Mouse (Mus musculus): ENCODE measurements at regions not wholly inside any gene's neighbourhood (a gene's known extent, or its start where the extent isn't known, plus 50 kb on each side); places are given as distances from the start of the nearest gene placed in this dataset.

- no peaks in the 10 kb centered on the region for H3K36me3 ChIP-seq (ENCODE audit: control insufficient read depth, insufficient read depth)
- no peaks in the 10 kb centered on the region for H3K9me3 ChIP-seq (ENCODE audit: control insufficient read depth)
- peaks cover 4% of the 10 kb centered on the region; the same call in 1 of the 2 replicates for H3K27me3 ChIP-seq (replicated peaks; ENCODE audit: control insufficient read depth, insufficient read depth, low read length)
- no peak for ATAC-seq
- H3K9ac ChIP-seq (ENCODE audit: low read depth, low read length): no peak overlapping the region
- 67% methylated on average over 4 of the region's 4 CpGs for WGBS
- H3K4me1 ChIP-seq (replicated peaks; ENCODE audit: control insufficient read depth, insufficient read depth, low read length): no peaks in the 10 kb centered on the region
- no peak for TF ChIP-seq CTCF (IDR thresholded peaks at IDR 0.05; ENCODE audit: low read depth)
- no peak overlapping the region for H3K27ac ChIP-seq (ENCODE audit: low read depth, low read length)
- no peak overlapping the region for H3K4me3 ChIP-seq (ENCODE audit: low read depth, low read length)
- H3K4me2 ChIP-seq (replicated peaks; ENCODE audit: low read depth): no peak overlapping the region
Measured at GRCm38 (mm10) chr12:77786678-77787077, 407.4 kb upstream of the Gm6657 start.

GRCm38 (mm10) chr12:77788273-77788672 lies 405.8 kb upstream of the Gm6657 start:
- H3K27ac ChIP-seq (ENCODE audit: low read depth, low read length): no peak overlapping the region
- ATAC-seq: no peak
- no peaks in the 10 kb centered on the region for H3K4me1 ChIP-seq (replicated peaks; ENCODE audit: control insufficient read depth, insufficient read depth, low read length)
- no peaks in the 10 kb centered on the region for H3K36me3 ChIP-seq (ENCODE audit: control insufficient read depth, insufficient read depth)
- no peak overlapping the region for H3K4me3 ChIP-seq (ENCODE audit: low read depth, low read length)
- H3K27me3 ChIP-seq (replicated peaks; ENCODE audit: control insufficient read depth, insufficient read depth, low read length): peaks cover 4% of the 10 kb centered on the region; the same call in 1 of the 2 replicates
- 84% methylated on average over 2 of the region's 2 CpGs for WGBS
- no peak for TF ChIP-seq CTCF (IDR thresholded peaks at IDR 0.05; ENCODE audit: low read depth)
- no peak overlapping the region for H3K9ac ChIP-seq (ENCODE audit: low read depth, low read length)
- H3K4me2 ChIP-seq (replicated peaks; ENCODE audit: low read depth): no peak overlapping the region
- no peaks in the 10 kb centered on the region for H3K9me3 ChIP-seq (ENCODE audit: control insufficient read depth)

- Histone ChIP-seq H3K4me1 (replicated peaks; ENCODE audit: control insufficient read depth, insufficient read depth, low read length) (no peaks in the 10 kb centered on the region), H3K4me2 (replicated peaks; ENCODE audit: low read depth) (peak overlapping the region; percentile 44), H3K9me3 (ENCODE audit: control insufficient read depth) (no peaks in the 10 kb centered on the region), H3K27ac (ENCODE audit: low read depth, low read length) (no peak overlapping the region), H3K36me3 (ENCODE audit: control insufficient read depth, insufficient read depth) (no peaks in the 10 kb centered on the region), H3K4me3 (ENCODE audit: low read depth, low read length) (no peak overlapping the region), H3K27me3 (replicated peaks; ENCODE audit: control insufficient read depth, insufficient read depth, low read length) (peaks cover 4% of the 10 kb centered on the region; the same call in 1 of the 2 replicates), H3K9ac (ENCODE audit: low read depth, low read length) (no peak overlapping the region; the same call in 1 of the 2 replicates)
- no peak for ATAC-seq
- TF ChIP-seq CTCF (IDR thresholded peaks at IDR 0.05; ENCODE audit: low read depth): peak; percentile 61
- WGBS: 10% methylated on average over 8 of the region's 8 CpGs
Measured at GRCm38 (mm10) chr12:77789427-77789826, 404.6 kb upstream of the Gm6657 start.

GRCm38 (mm10) chr12:77789871-77790270 lies 404.2 kb upstream of the Gm6657 start:
- 34% methylated on average over 14 of the region's 14 CpGs for WGBS
- no peak for TF ChIP-seq CTCF (IDR thresholded peaks at IDR 0.05; ENCODE audit: low read depth)
- no peaks in the 10 kb centered on the region for H3K4me1 ChIP-seq (replicated peaks; ENCODE audit: control insufficient read depth, insufficient read depth, low read length)
- peaks cover 4% of the 10 kb centered on the region; the same call in 1 of the 2 replicates for H3K27me3 ChIP-seq (replicated peaks; ENCODE audit: control insufficient read depth, insufficient read depth, low read length)
- ATAC-seq: no peak
- no peaks in the 10 kb centered on the region for H3K9me3 ChIP-seq (ENCODE audit: control insufficient read depth)
- H3K4me3 ChIP-seq (ENCODE audit: low read depth, low read length): no peak overlapping the region
- H3K4me2 ChIP-seq (replicated peaks; ENCODE audit: low read depth): peak overlapping the region; percentile 44
- no peak overlapping the region for H3K27ac ChIP-seq (ENCODE audit: low read depth, low read length)
- no peaks in the 10 kb centered on the region for H3K36me3 ChIP-seq (ENCODE audit: control insufficient read depth, insufficient read depth)
- H3K9ac ChIP-seq (ENCODE audit: low read depth, low read length): no peak overlapping the region; the same call in 1 of the 2 replicates

- 44% methylated on average over 13 of the region's 13 CpGs for WGBS
- H3K4me3 ChIP-seq (ENCODE audit: low read depth, low read length): no peak overlapping the region
- no peak overlapping the region for H3K9ac ChIP-seq (ENCODE audit: low read depth, low read length)
- H3K9me3 ChIP-seq (ENCODE audit: control insufficient read depth): no peaks in the 10 kb centered on the region
- ATAC-seq: no peak
- no peak overlapping the region for H3K27ac ChIP-seq (ENCODE audit: low read depth, low read length)
- H3K27me3 ChIP-seq (replicated peaks; ENCODE audit: control insufficient read depth, insufficient read depth, low read length): peaks cover 4% of the 10 kb centered on the region; the same call in 1 of the 2 replicates
- no peak for TF ChIP-seq CTCF (IDR thresholded peaks at IDR 0.05; ENCODE audit: low read depth)
- 0 out of 2 replicates have a peak overlapping the region, but pooled peaks have one; percentile 28 for H3K4me2 ChIP-seq (replicated peaks; ENCODE audit: low read depth)
- H3K36me3 ChIP-seq (ENCODE audit: control insufficient read depth, insufficient read depth): no peaks in the 10 kb centered on the region
- no peaks in the 10 kb centered on the region for H3K4me1 ChIP-seq (replicated peaks; ENCODE audit: control insufficient read depth, insufficient read depth, low read length)
Measured at GRCm38 (mm10) chr12:77790891-77791672, 403.0 kb upstream of the Gm6657 start.

GRCm38 (mm10) chr12:77798516-77798915 lies 395.5 kb upstream of the Gm6657 start:
- no peak for TF ChIP-seq CTCF (IDR thresholded peaks at IDR 0.05; ENCODE audit: low read depth)

More at GRCm38 (mm10) chr12:77798516-77798915, 395.5 kb upstream of the Gm6657 start:
- Histone ChIP-seq H3K4me1 (replicated peaks; ENCODE audit: control insufficient read depth, insufficient read depth, low read length) (no peaks in the 10 kb centered on the region), H3K4me3 (ENCODE audit: low read depth, low read length) (no peak overlapping the region), H3K27me3 (replicated peaks; ENCODE audit: control insufficient read depth, insufficient read depth, low read length) (no peaks in the 10 kb centered on the region), H3K9me3 (ENCODE audit: control insufficient read depth) (no peaks in the 10 kb centered on the region), H3K4me2 (replicated peaks; ENCODE audit: low read depth) (no peak overlapping the region), H3K36me3 (ENCODE audit: control insufficient read depth, insufficient read depth) (no peaks in the 10 kb centered on the region), H3K9ac (ENCODE audit: low read depth, low read length) (no peak overlapping the region), H3K27ac (ENCODE audit: low read depth, low read length) (no peak overlapping the region)
- WGBS: 91% methylated on average over 4 of the region's 4 CpGs
- no peak for ATAC-seq
